Mouse (Mus musculus): ENCODE measurements around the gene Cerk.
"Not testable (repeated sequence)": the region's sequence is repeated elsewhere in the genome, so short reads cannot be mapped to it uniquely, and the experiment has no call there.

DNA sequence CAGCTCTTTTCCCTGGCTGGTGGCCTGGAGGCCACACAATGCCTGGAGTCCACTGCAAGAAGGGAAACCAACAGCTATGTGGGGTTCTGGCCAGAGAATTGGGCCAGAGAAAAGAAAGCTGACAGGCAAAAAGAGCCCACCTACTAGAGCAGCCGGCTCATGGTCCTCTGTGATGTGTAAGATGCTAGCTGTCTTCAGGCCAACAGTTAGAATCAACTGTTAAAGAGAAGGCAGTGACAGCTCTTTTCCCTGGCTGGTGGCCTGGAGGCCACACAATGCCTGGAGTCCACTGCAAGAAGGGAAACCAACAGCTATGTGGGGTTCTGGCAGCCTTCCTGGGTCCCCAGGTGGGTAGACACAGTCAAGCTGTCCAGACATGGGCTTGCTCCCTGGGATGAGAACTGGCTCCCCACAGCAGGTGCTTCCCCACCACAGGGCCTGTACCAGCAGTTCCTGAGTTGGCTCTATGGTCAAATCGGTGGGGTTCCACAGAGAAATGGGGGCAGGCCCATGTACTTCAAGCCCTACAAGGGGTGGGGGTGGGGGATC lies 8.2 kb downstream of the Cerk start:
- not testable (repeated sequence) for TF ChIP-seq POLR2A (IDR thresholded peaks at IDR 0.05; ENCODE audit: borderline replicate concordance, control insufficient read depth, low read depth, low read length); CTCF (IDR thresholded peaks at IDR 0.05; ENCODE audit: control insufficient read depth, insufficient read depth, low read length)

Measured in bone marrow, adult 2 months (tissue).